Mouse (Mus musculus): ENCODE data around the gene Iqsec1. TPM values are rescaled to one million over a fixed set of nuclear protein-coding genes. Genes with fewer than 3 reads are reported as not detected.

The Iqsec1 gene
- polyA plus RNA-seq, 1 experiment = 90.9 TPM

DNA sequence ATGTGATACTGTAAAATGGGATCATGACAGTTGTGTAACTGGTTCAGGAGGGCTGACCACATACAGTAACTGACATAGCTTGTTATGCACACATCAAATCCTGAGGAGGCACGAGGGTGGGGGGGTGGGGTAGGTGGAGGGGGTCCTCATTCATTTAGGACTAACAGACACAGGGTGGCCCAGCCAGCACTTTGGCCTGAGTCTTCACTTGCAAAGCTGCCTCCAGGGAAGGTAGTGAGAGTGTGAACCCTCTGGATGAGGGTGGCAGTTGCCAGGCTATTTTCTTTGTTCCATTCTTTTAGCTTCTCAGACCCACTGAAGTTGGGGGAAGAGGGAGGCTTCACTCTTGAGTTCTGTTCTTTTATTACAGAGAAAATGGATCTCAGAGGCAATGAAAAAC, 177.9 kb downstream of the Iqsec1 start:
- H3K36me3 ChIP-seq (replicated peaks; ENCODE audit: low read length) = no peaks in the 10 kb centered on the region

DNA sequence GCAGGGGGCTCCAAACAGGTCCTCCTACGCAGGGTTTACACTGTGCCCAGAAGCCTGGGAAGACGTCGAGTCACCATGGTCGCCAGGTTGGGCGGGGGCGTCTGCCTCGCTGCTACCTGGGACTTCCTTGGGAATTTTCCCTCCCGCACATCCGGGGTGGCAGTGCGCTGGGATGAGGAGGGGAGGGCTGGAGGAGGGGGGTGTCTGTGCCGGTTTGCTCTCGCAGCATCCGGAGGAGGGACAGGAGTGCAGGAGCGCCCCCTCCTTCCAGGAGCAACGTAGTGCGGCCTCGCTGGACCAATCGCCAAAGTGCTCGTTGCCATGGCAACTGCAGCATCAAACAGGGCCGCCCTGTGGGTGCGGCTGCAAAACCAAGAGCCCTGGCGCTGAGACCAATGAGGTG, 178.5 kb downstream of the Iqsec1 start:
- TF ChIP-seq FLI1 (IDR thresholded peaks at IDR 0.05; ENCODE audit: low read length) (no peak), GATA1 (IDR thresholded peaks at IDR 0.05; ENCODE audit: borderline replicate concordance, low read length) (no peak)
- Histone ChIP-seq H3K4me1 (peaks cover 22% of the 10 kb centered on the region), H3K4me3 (replicated peaks) (peak overlapping the region; percentile 43), H3K27me3 (replicated peaks) (peaks cover 90% of the 10 kb centered on the region), H3K36me3 (replicated peaks; ENCODE audit: low read length) (no peaks in the 10 kb centered on the region), H3K9me3 (no peaks in the 10 kb centered on the region)

More for the DNA sequence above, 177.9 kb downstream of the Iqsec1 start:
- Histone ChIP-seq H3K4me3 (replicated peaks) (no peak overlapping the region), H3K27me3 (replicated peaks) (peaks cover 91% of the 10 kb centered on the region), H3K4me1 (peaks cover 22% of the 10 kb centered on the region), H3K9me3 (no peaks in the 10 kb centered on the region)
- no peak for TF ChIP-seq GATA1 (IDR thresholded peaks at IDR 0.05; ENCODE audit: borderline replicate concordance, low read length)
- TF ChIP-seq FLI1 (IDR thresholded peaks at IDR 0.05; ENCODE audit: low read length) = no peak

DNA sequence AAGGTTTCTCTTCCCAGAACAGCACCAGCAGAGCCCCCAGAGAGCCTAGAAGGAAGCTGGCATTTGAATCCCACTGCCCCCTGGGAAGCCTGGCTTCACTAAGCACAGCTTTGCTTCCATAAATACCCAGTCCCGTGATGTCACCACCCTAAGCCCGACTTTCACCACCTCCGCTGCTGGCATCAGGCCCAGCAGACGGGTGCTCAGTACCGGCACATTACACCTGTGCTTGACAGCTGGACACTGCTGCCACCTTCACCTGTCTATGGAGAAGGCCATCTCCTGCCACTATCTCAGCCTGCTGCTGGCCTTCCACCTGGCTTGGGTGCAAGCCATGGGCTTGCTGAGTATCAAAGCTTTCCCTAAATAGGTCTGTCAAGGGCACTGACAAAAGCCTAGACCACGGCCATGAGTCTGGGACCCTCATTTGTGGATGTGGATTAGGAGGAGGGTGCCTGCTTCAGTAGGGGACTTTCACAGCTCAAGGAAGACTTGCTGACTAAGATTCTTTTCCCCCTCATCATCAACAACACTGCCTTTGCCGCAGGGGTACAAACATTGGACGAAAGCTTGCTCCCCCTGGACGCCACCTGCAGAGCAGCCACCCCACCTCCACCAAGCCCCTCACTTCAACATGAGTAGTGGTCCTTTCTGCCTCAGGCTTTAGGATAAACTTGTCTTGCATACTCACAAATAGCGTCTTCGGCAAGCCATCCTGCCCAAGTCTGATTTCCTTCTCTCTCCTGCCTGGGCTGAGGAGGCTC, 179.2 kb downstream of the Iqsec1 start:
- peaks cover 22% of the 10 kb centered on the region for H3K4me1 ChIP-seq
- no peak for TF ChIP-seq FLI1 (IDR thresholded peaks at IDR 0.05; ENCODE audit: low read length)
- no peak for TF ChIP-seq GATA1 (IDR thresholded peaks at IDR 0.05; ENCODE audit: borderline replicate concordance, low read length)
- H3K36me3 ChIP-seq (replicated peaks; ENCODE audit: low read length) = no peaks in the 10 kb centered on the region
- no peaks in the 10 kb centered on the region for H3K9me3 ChIP-seq
- no peak overlapping the region for H3K4me3 ChIP-seq (replicated peaks)
- peaks cover 88% of the 10 kb centered on the region for H3K27me3 ChIP-seq (replicated peaks)

DNA sequence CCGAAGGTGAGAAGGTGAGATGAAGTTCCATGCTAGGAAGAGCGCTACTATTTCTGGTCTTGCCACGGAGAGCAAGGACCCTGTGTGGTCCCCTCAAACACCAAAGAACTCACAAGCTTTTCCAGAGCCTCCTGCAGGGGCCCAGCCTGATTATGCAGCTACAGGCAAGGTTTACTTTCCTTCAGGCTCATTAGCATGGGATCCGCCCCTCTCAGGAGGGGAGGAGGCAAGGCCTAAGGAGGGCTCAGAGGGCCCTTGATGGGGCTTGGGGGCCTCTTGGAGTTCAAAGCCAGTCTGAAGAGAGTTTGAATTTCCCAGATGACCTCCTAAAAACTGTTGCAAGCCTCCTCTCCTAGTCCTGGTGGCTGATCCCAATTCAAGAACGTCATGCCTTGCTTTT, 179.9 kb downstream of the Iqsec1 start:
- Histone ChIP-seq H3K4me3 (replicated peaks) (no peak overlapping the region), H3K4me1 (peaks cover 22% of the 10 kb centered on the region), H3K9me3 (no peaks in the 10 kb centered on the region), H3K27me3 (replicated peaks) (peaks cover 87% of the 10 kb centered on the region), H3K36me3 (replicated peaks; ENCODE audit: low read length) (no peaks in the 10 kb centered on the region)
- TF ChIP-seq FLI1 (IDR thresholded peaks at IDR 0.05; ENCODE audit: low read length) (no peak), GATA1 (IDR thresholded peaks at IDR 0.05; ENCODE audit: borderline replicate concordance, low read length) (no peak)

DNA sequence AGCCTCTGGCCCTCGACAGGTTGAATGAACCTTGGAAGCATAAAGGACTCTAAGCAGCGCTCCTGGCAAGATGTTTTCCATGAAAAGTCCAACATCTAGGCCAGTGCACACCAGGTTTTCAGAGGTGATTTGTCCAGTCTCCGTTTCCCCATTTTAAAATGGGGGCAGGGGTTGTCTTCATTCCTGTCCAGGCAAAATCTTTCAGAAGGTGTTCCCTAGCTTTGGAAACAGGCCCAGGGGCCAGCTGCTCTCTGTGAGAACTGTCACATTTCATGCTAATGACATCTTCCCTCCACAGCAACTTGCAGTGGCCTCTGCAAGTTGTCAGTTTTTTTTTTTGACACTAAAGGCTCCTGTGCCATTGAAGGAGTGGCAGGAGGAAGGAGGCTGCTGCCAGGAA, 180.4 kb downstream of the Iqsec1 start:
- TF ChIP-seq FLI1 (IDR thresholded peaks at IDR 0.05; ENCODE audit: low read length) (no peak), GATA1 (IDR thresholded peaks at IDR 0.05; ENCODE audit: borderline replicate concordance, low read length) (no peak)
- peaks cover 22% of the 10 kb centered on the region for H3K4me1 ChIP-seq
- no peaks in the 10 kb centered on the region for H3K9me3 ChIP-seq
- peaks cover 85% of the 10 kb centered on the region for H3K27me3 ChIP-seq (replicated peaks)
- H3K4me3 ChIP-seq (replicated peaks) = no peak overlapping the region
- H3K36me3 ChIP-seq (replicated peaks; ENCODE audit: low read length) = no peaks in the 10 kb centered on the region

DNA sequence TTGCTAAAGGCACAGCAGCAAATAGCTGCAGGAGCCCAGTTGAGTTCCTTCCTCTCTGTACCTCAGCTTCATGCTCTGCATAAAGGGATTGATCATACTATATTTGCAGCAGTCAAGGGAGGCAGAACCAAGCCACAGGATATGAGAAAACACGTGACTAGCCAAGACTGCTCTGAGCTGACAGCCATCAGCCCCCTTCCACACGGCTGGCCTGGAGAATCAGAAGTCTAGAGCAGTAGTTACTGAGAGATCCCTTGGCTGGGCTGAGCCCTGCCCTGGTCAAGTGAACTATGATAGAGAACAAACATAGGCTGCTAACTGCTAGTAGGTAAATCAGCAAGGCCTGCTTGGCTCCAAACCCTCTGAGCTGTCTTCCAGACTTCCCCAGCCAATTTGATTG, 180.9 kb downstream of the Iqsec1 start:
- H3K36me3 ChIP-seq (replicated peaks; ENCODE audit: low read length) = no peaks in the 10 kb centered on the region

DNA sequence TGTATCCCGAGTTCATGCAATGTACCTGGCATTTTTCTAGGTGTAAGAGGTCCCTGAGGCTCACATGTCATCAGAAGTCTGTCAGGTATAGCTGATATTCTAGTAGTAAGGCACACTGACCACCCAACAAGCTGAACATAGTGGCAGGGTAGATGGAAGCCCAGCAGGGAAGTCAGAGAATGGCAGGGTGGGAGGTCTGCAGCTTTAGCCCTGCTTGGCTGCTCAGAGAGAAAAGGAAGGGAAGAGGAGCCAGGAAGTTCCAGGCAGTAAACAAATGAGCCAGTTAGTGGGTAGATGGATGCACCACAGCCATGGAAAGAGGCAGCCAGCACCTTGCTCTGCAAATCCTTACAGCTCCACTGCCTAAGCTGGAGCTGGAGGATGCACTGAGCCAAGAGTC, 181.7 kb downstream of the Iqsec1 start:
- H3K27me3 ChIP-seq (replicated peaks) = peaks cover 84% of the 10 kb centered on the region
- no peak for TF ChIP-seq FLI1 (IDR thresholded peaks at IDR 0.05; ENCODE audit: low read length)
- TF ChIP-seq GATA1 (IDR thresholded peaks at IDR 0.05; ENCODE audit: borderline replicate concordance, low read length) = no peak
- peaks cover 22% of the 10 kb centered on the region for H3K4me1 ChIP-seq
- no peaks in the 10 kb centered on the region for H3K36me3 ChIP-seq (replicated peaks; ENCODE audit: low read length)
- no peak overlapping the region for H3K4me3 ChIP-seq (replicated peaks)
- H3K9me3 ChIP-seq = no peaks in the 10 kb centered on the region

More for the DNA sequence above, 180.9 kb downstream of the Iqsec1 start:
- peaks cover 22% of the 10 kb centered on the region for H3K4me1 ChIP-seq
- H3K4me3 ChIP-seq (replicated peaks) = no peak overlapping the region
- H3K27me3 ChIP-seq (replicated peaks) = peaks cover 84% of the 10 kb centered on the region
- TF ChIP-seq GATA1 (IDR thresholded peaks at IDR 0.05; ENCODE audit: borderline replicate concordance, low read length) (no peak), FLI1 (IDR thresholded peaks at IDR 0.05; ENCODE audit: low read length) (no peak)
- no peaks in the 10 kb centered on the region for H3K9me3 ChIP-seq

DNA sequence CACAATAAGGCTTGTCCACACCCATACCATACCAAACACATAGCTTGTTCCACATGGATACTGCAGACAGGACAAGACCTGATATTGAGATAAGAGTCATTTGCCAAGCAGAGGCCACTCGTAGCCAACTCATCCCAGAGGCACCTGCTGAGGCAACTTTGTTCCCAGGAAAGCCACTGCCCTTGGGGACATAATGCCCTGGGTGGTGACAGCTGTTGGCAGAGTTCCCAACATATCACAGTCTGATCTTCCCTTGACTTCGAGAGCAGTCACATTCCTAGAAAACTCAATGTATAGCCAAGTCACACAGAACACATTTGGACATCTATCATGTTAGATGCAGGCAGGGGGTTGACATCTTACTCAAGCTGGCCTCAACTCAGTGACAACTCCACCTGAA, 183.4 kb downstream of the Iqsec1 start:
- H3K4me1 ChIP-seq = peaks cover 21% of the 10 kb centered on the region

DNA sequence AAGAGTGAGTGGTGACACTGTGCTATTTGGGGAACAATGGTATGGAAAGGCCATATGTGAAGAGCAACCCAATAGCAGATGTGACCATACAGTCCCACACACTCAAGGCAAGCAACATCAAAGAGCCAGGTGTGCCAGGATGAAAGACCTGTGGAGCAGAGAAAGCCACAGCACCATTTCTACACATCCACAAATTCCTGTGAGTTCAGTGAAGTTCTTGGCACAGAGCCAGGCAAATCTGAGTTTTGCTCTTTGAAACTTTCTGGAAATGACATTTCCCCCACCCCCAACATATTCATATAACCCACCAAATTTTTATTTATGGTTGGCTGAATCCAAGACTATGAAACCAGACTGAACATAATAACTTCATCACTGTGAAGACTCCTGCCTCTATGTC, 183.8 kb downstream of the Iqsec1 start:
- H3K36me3 ChIP-seq (replicated peaks; ENCODE audit: low read length) = no peaks in the 10 kb centered on the region
- H3K27me3 ChIP-seq (replicated peaks) = peaks cover 80% of the 10 kb centered on the region
- no peak overlapping the region for H3K4me3 ChIP-seq (replicated peaks)
- TF ChIP-seq FLI1 (IDR thresholded peaks at IDR 0.05; ENCODE audit: low read length) = no peak
- TF ChIP-seq GATA1 (IDR thresholded peaks at IDR 0.05; ENCODE audit: borderline replicate concordance, low read length) = no peak
- H3K4me1 ChIP-seq = peaks cover 17% of the 10 kb centered on the region
- no peaks in the 10 kb centered on the region for H3K9me3 ChIP-seq

More for the DNA sequence above, 183.4 kb downstream of the Iqsec1 start:
- H3K4me3 ChIP-seq (replicated peaks) = no peak overlapping the region
- TF ChIP-seq FLI1 (IDR thresholded peaks at IDR 0.05; ENCODE audit: low read length) (no peak), GATA1 (IDR thresholded peaks at IDR 0.05; ENCODE audit: borderline replicate concordance, low read length) (no peak)
- H3K9me3 ChIP-seq = no peaks in the 10 kb centered on the region
- peaks cover 80% of the 10 kb centered on the region for H3K27me3 ChIP-seq (replicated peaks)
- no peaks in the 10 kb centered on the region for H3K36me3 ChIP-seq (replicated peaks; ENCODE audit: low read length)

DNA sequence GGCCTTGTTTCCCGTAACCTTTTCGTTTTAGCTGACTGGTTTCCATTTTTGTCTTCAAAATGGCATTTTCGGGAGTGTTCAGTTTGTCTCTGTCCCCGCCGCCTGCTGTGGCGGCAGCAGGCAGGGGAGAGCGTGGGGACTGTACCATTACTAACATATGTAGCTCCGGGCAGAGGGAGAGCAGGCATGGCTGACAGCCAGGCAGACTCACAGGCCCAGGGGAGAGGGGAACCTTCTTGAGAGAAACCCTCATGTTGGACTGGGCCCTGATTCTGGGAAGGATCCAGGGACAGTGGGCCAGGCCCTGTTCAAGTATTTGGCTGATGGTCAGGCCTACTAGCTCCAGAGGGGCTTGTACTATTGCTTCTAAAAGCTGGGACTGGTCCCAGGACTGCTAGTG, 185.9 kb downstream of the Iqsec1 start:
- Histone ChIP-seq H3K9me3 (no peaks in the 10 kb centered on the region), H3K27me3 (replicated peaks) (peaks cover 77% of the 10 kb centered on the region), H3K36me3 (replicated peaks; ENCODE audit: low read length) (no peaks in the 10 kb centered on the region), H3K4me1 (peaks cover 20% of the 10 kb centered on the region), H3K4me3 (replicated peaks) (no peak overlapping the region)
- TF ChIP-seq GATA1 (IDR thresholded peaks at IDR 0.05; ENCODE audit: borderline replicate concordance, low read length) (no peak), FLI1 (IDR thresholded peaks at IDR 0.05; ENCODE audit: low read length) (no peak)

Measured in megakaryocyte, embryonic 14.5 days (primary cell).